Mouse (Mus musculus): ENCODE measurements at regions not wholly inside any gene's neighbourhood (a gene's known extent, or its start where the extent isn't known, plus 50 kb on each side); places are given as distances from the start of the nearest gene placed in this dataset.
"Not testable (repeated sequence)": the region's sequence is repeated elsewhere in the genome, so short reads cannot be mapped to it uniquely, and the experiment has no call there.

- TF ChIP-seq POLR2A (IDR thresholded peaks at IDR 0.05; ENCODE audit: insufficient read depth, low read length) = no peak
- TF ChIP-seq EP300 (IDR thresholded peaks at IDR 0.05; ENCODE audit: insufficient read depth, low read depth, low read length) = no peak
- TF ChIP-seq CTCF (IDR thresholded peaks at IDR 0.05; ENCODE audit: low read depth, low read length) = no peak
- H3K36me3 ChIP-seq (ENCODE audit: control insufficient read depth, insufficient read depth, low read length, poor library complexity, severe bottlenecking) = no peaks in the 10 kb centered on the region
- no peak overlapping the region for H3K4me3 ChIP-seq (ENCODE audit: low read depth, low read length)
- H3K27ac ChIP-seq (ENCODE audit: insufficient read depth, low read length) = no peak overlapping the region
- no peaks in the 10 kb centered on the region for H3K9me3 ChIP-seq (replicated peaks; ENCODE audit: control insufficient read depth, insufficient read depth, low read length, poor library complexity, severe bottlenecking)
- H3K4me1 ChIP-seq (ENCODE audit: control insufficient read depth, insufficient read depth, low read length) = no peaks in the 10 kb centered on the region
- no peak overlapping the region for H3K9ac ChIP-seq (ENCODE audit: low read depth, poor library complexity, severe bottlenecking)
- H3K27me3 ChIP-seq (ENCODE audit: control insufficient read depth, insufficient read depth, low read length, poor library complexity, severe bottlenecking) = no peaks in the 10 kb centered on the region
Measured at GRCm38 (mm10) chr3:153105591-153105990, 123.5 kb upstream of the St6galnac5 start.

- H3K27ac ChIP-seq (ENCODE audit: insufficient read depth, low read length); H3K36me3 ChIP-seq (ENCODE audit: control insufficient read depth, insufficient read depth, low read length, poor library complexity, severe bottlenecking); H3K9ac ChIP-seq (ENCODE audit: low read depth, poor library complexity, severe bottlenecking); H3K27me3 ChIP-seq (ENCODE audit: control insufficient read depth, insufficient read depth, low read length, poor library complexity, severe bottlenecking); H3K4me1 ChIP-seq (ENCODE audit: control insufficient read depth, insufficient read depth, low read length); H3K4me3 ChIP-seq (ENCODE audit: low read depth, low read length); H3K9me3 ChIP-seq (replicated peaks; ENCODE audit: control insufficient read depth, insufficient read depth, low read length, poor library complexity, severe bottlenecking): not testable (repeated sequence)
Measured at GRCm38 (mm10) chr3:153090572-153090971, 108.5 kb upstream of the St6galnac5 start.

GRCm38 (mm10) chr3:153085096-153085788 is 103.2 kb upstream of the St6galnac5 start:
- Histone ChIP-seq H3K27ac (ENCODE audit: insufficient read depth, low read length) (no peak overlapping the region), H3K27me3 (ENCODE audit: control insufficient read depth, insufficient read depth, low read length, poor library complexity, severe bottlenecking) (0 out of 2 replicates have a peak, but pooled peaks cover 2% of the 10 kb centered on the region), H3K4me1 (ENCODE audit: control insufficient read depth, insufficient read depth, low read length) (no peaks in the 10 kb centered on the region), H3K9ac (ENCODE audit: low read depth, poor library complexity, severe bottlenecking) (no peak overlapping the region), H3K4me3 (ENCODE audit: low read depth, low read length) (peak overlapping the region; percentile 19), H3K36me3 (ENCODE audit: control insufficient read depth, insufficient read depth, low read length, poor library complexity, severe bottlenecking) (no peaks in the 10 kb centered on the region), H3K9me3 (replicated peaks; ENCODE audit: control insufficient read depth, insufficient read depth, low read length, poor library complexity, severe bottlenecking) (no peaks in the 10 kb centered on the region)
- TF ChIP-seq CTCF (IDR thresholded peaks at IDR 0.05; ENCODE audit: low read depth, low read length) = no peak
- TF ChIP-seq EP300 (IDR thresholded peaks at IDR 0.05; ENCODE audit: insufficient read depth, low read depth, low read length) = no peak
- TF ChIP-seq POLR2A (IDR thresholded peaks at IDR 0.05; ENCODE audit: insufficient read depth, low read length) = no peak

GRCm38 (mm10) chr3:153084226-153085095 is 102.4 kb upstream of the St6galnac5 start:
- TF ChIP-seq POLR2A (IDR thresholded peaks at IDR 0.05; ENCODE audit: insufficient read depth, low read length) (no peak), EP300 (IDR thresholded peaks at IDR 0.05; ENCODE audit: insufficient read depth, low read depth, low read length) (no peak), CTCF (IDR thresholded peaks at IDR 0.05; ENCODE audit: low read depth, low read length) (no peak)
- Histone ChIP-seq H3K27me3 (ENCODE audit: control insufficient read depth, insufficient read depth, low read length, poor library complexity, severe bottlenecking) (0 out of 2 replicates have a peak, but pooled peaks cover 2% of the 10 kb centered on the region), H3K27ac (ENCODE audit: insufficient read depth, low read length) (no peak overlapping the region), H3K4me1 (ENCODE audit: control insufficient read depth, insufficient read depth, low read length) (no peaks in the 10 kb centered on the region), H3K36me3 (ENCODE audit: control insufficient read depth, insufficient read depth, low read length, poor library complexity, severe bottlenecking) (no peaks in the 10 kb centered on the region), H3K9me3 (replicated peaks; ENCODE audit: control insufficient read depth, insufficient read depth, low read length, poor library complexity, severe bottlenecking) (no peaks in the 10 kb centered on the region), H3K4me3 (ENCODE audit: low read depth, low read length) (peak overlapping the region; percentile 19), H3K9ac (ENCODE audit: low read depth, poor library complexity, severe bottlenecking) (no peak overlapping the region)

- H3K4me3 ChIP-seq (ENCODE audit: low read depth, low read length) = no peak overlapping the region
- H3K9me3 ChIP-seq (replicated peaks; ENCODE audit: control insufficient read depth, insufficient read depth, low read length, poor library complexity, severe bottlenecking) = no peaks in the 10 kb centered on the region
- H3K9ac ChIP-seq (ENCODE audit: low read depth, poor library complexity, severe bottlenecking) = no peak overlapping the region
- H3K4me1 ChIP-seq (ENCODE audit: control insufficient read depth, insufficient read depth, low read length) = no peaks in the 10 kb centered on the region
- no peaks in the 10 kb centered on the region for H3K27me3 ChIP-seq (ENCODE audit: control insufficient read depth, insufficient read depth, low read length, poor library complexity, severe bottlenecking)
- no peak overlapping the region for H3K27ac ChIP-seq (ENCODE audit: insufficient read depth, low read length)
- H3K36me3 ChIP-seq (ENCODE audit: control insufficient read depth, insufficient read depth, low read length, poor library complexity, severe bottlenecking) = no peaks in the 10 kb centered on the region
- no peak for TF ChIP-seq POLR2A (IDR thresholded peaks at IDR 0.05; ENCODE audit: insufficient read depth, low read length)
- no peak for TF ChIP-seq CTCF (IDR thresholded peaks at IDR 0.05; ENCODE audit: low read depth, low read length)
- no peak for TF ChIP-seq EP300 (IDR thresholded peaks at IDR 0.05; ENCODE audit: insufficient read depth, low read depth, low read length)
Measured at GRCm38 (mm10) chr3:153080371-153080770, 98.3 kb upstream of the St6galnac5 start.

Measured in ES-Bruce4 (cell line).